Mouse (Mus musculus) E14TG2a.4 (cell line): ENCODE data around the gene Nodal.

Experiments
- CTCF ChIP-seq: conservative IDR thresholded peaks from 2 replicates; pipeline ENCODE4 v1.5.1; 2014; ENCODE audit warnings: low read length
- NANOG ChIP-seq: IDR thresholded peaks from 2 replicates; pipeline ENCODE4 v1.6.1; 2014; ENCODE audit warnings: borderline replicate concordance, low read length, mixed read lengths

DNA sequence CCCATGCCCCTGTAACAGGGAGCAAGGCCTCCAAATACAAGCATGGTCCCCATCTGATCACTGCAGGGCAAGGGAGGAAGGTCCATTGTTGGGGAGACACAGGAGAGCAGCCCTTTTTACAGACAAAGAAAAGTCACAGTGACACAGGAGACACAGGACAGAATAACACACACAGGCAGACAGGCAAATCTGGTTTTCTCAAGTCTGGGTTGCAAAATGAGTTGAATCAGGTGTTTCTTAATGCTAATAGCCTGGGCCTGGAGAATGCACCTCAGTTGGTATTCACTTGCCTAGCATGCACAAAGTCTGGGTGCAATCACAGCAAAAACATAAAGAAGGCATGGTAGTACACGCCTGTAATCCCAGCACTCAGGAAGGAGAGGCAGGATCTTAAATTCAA is 26.1 kb downstream of the Nodal start:
- no peak for TF ChIP-seq CTCF
- no peak for TF ChIP-seq NANOG
